Mouse (Mus musculus) c-Kit-positive CD71-positive TER-119-positive erythroid progenitor cells, embryonic 14.5 days (primary cell): ENCODE results near the gene Tpd52l2.

Experiments
- DNase-seq: peaks from one replicate; pipeline ENCODE4 v3.0.0-alpha.2; 2013; ENCODE audit warnings: low spot score

Tpd52l2 gene

GRCm38 (mm10) chr2:181496831-181497547 lies at the start of gene Tpd52l2:
Gene Tpd52l2 (plus strand): TSS chr2:181497142.
- peak; percentile 96 for DNase-seq

- DNase-seq = no peak
Observed at GRCm38 (mm10) chr2:181452181-181452580, 44.8 kb upstream of the Tpd52l2 start.

- DNase-seq = no peak
Observed at GRCm38 (mm10) chr2:181453274-181453673, 43.7 kb upstream of the Tpd52l2 start.

- no peak for DNase-seq
Observed at GRCm38 (mm10) chr2:181455899-181456298, 41.0 kb upstream of the Tpd52l2 start.

- DNase-seq = no peak
Observed at GRCm38 (mm10) chr2:181457831-181458230, 39.1 kb upstream of the Tpd52l2 start.

- DNase-seq = peak; percentile 42
Observed at GRCm38 (mm10) chr2:181458411-181459152, 38.4 kb upstream of the Tpd52l2 start.

GRCm38 (mm10) chr2:181459153-181459672 lies 37.7 kb upstream of the Tpd52l2 start, which contains the start of gene Zbtb46:
Gene Zbtb46 (minus strand): TSS chr2:181459426.
- DNase-seq = peak; percentile 71

GRCm38 (mm10) chr2:181459673-181460621 lies 37.0 kb upstream of the Tpd52l2 start:
- DNase-seq = peak; percentile 85

GRCm38 (mm10) chr2:181461536-181462100 lies 35.3 kb upstream of the Tpd52l2 start:
- no peak for DNase-seq

- DNase-seq = no peak
Observed at GRCm38 (mm10) chr2:181462604-181463003, 34.3 kb upstream of the Tpd52l2 start.

- DNase-seq = peak; percentile 62
Observed at GRCm38 (mm10) chr2:181463008-181463738, 33.8 kb upstream of the Tpd52l2 start.

- no peak for DNase-seq
Observed at GRCm38 (mm10) chr2:181465423-181465822, 31.5 kb upstream of the Tpd52l2 start.

GRCm38 (mm10) chr2:181470285-181470684 lies 26.7 kb upstream of the Tpd52l2 start:
- DNase-seq = no peak

GRCm38 (mm10) chr2:181471246-181471645 lies 25.7 kb upstream of the Tpd52l2 start:
- no peak for DNase-seq

GRCm38 (mm10) chr2:181472256-181472827 lies 24.6 kb upstream of the Tpd52l2 start:
- DNase-seq = no peak

- no peak for DNase-seq
Observed at GRCm38 (mm10) chr2:181483120-181483519, 13.8 kb upstream of the Tpd52l2 start.

- no peak for DNase-seq
Observed at GRCm38 (mm10) chr2:181483562-181484318, 13.2 kb upstream of the Tpd52l2 start.

GRCm38 (mm10) chr2:181484456-181485233 lies 12.3 kb upstream of the Tpd52l2 start:
- no peak for DNase-seq

- DNase-seq = no peak
Observed at GRCm38 (mm10) chr2:181485741-181486140, 11.2 kb upstream of the Tpd52l2 start.
